Mouse (Mus musculus) heart, adult 2 months (tissue): ENCODE measurements at regions not wholly inside any gene's neighbourhood (a gene's known extent, or its start where the extent isn't known, plus 50 kb on each side); places are given as distances from the start of the nearest gene placed in this dataset.
"Not testable (repeated sequence)": the region's sequence is repeated elsewhere in the genome, so short reads cannot be mapped to it uniquely, and the experiment has no call there.

ENCODE experiments used
- DNase-seq, 2 experiments: peaks; one replicate each; pipeline ENCODE4 v3.0.0; 2021
- H3K27ac ChIP-seq: fragments of 200-600 bp; 2 replicates; pipeline ENCODE4 v1.8.1; 2022
- H3K27me3 ChIP-seq: fragments of 200-500 bp; 2 replicates; pipeline ENCODE4 v1.6.1; 2012; ENCODE audit warnings: mild to moderate bottlenecking, low read length, inconsistent platforms, mixed read lengths; ENCODE audit not compliant: control insufficient read depth, insufficient read depth
- H3K36me3 ChIP-seq: fragments of 200-500 bp; 2 replicates; pipeline ENCODE4 v1.6.1; 2012; ENCODE audit warnings: low read length, inconsistent platforms; ENCODE audit not compliant: control insufficient read depth, insufficient read depth
- H3K4me1 ChIP-seq: fragments of 200-500 bp; 2 replicates; pipeline ENCODE4 v1.6.1; 2011; ENCODE audit warnings: low read length; ENCODE audit not compliant: control insufficient read depth, insufficient read depth
- H3K4me3 ChIP-seq: fragments of 200-600 bp; 2 replicates; pipeline ENCODE4 v1.8.1; 2022
- H3K79me2 ChIP-seq: fragments of 200-500 bp; replicated peaks from 2 replicates; pipeline ENCODE4 v1.6.1; 2012; ENCODE audit warnings: mild to moderate bottlenecking, inconsistent platforms, low read length, moderate library complexity, mixed read lengths; ENCODE audit not compliant: control insufficient read depth, insufficient read depth
- H3K9ac ChIP-seq: fragments of 200-500 bp; 2 replicates; pipeline ENCODE4 v1.6.1; 2012; ENCODE audit warnings: low read depth, mild to moderate bottlenecking, control low read depth, inconsistent platforms, low read length, mixed read lengths
- CTCF ChIP-seq: fragments of 200-600 bp; IDR thresholded peaks from 2 replicates; pipeline ENCODE4 v1.8.1; 2022; ENCODE audit warnings: antibody characterized with exemption, mild to moderate bottlenecking, moderate library complexity
- EP300 ChIP-seq: fragments of 200-500 bp; IDR thresholded peaks from 2 replicates; pipeline ENCODE4 v1.6.1; 2011; ENCODE audit warnings: low read depth, low read length, control low read depth; ENCODE audit not compliant: insufficient read depth
- POLR2A ChIP-seq: fragments of 200-500 bp; IDR thresholded peaks from 2 replicates; pipeline ENCODE4 v1.6.1; 2011; ENCODE audit warnings: mild to moderate bottlenecking, low read depth, low read length, control low read depth; ENCODE audit not compliant: insufficient read depth
- WGBS: fragments of 180-500 bp; shearing (Covaris S2); methylation state at CpG from one replicate; pipeline ENCODE4 v1.1.7; 2018; 5-methylcytosine and 5-hydroxymethylcytosine counted together
- intact Hi-C: fragments of 180-260 bp; cut with DNase I; formaldehyde crosslinking; loops from one replicate; pipeline ENCODE4 v1.15.1; 2025

DNA sequence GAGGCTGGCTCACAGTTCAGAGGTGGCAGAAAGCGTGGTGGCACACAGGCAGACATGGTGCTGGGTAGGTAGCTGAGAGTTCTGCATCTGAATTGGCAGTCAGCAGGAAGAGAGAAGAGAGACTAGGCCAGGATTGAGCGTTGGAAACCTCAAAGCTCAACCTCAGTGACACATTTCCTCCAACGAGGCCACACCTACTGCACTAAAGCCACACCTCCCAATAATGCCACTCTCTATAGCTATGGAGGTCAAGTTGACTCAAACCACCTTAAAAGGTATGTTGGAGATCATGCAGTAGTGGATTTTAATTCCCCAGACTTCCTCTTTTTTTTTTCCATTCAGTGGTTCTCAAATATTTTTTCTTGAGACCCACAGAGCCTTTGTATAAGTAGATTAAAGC lies 57.1 kb downstream of the Ccdc54 start:
- H3K9ac ChIP-seq: no peak overlapping the region
- no peak for DNase-seq

GRCm38 (mm10) chr16:50529511-50530416 lies 61.2 kb downstream of the Ccdc54 start:
- 0 out of 2 replicates have a peak, but pooled peaks have one; percentile 34 for TF ChIP-seq POLR2A
- TF ChIP-seq EP300: 0 out of 2 replicates have a peak, but pooled peaks have one; percentile 33
- TF ChIP-seq CTCF: peak; percentile 98
- Histone ChIP-seq H3K79me2 (no peaks in the 10 kb centered on the region), H3K9ac (peak overlapping the region; percentile 74), H3K27ac (peak overlapping the region; percentile 91), H3K36me3 (no peaks in the 10 kb centered on the region), H3K4me3 (peak overlapping the region; percentile 90), H3K4me1 (no peaks in the 10 kb centered on the region), H3K27me3 (no peaks in the 10 kb centered on the region)
- peak; percentile 88 to 90 for DNase-seq
- intact Hi-C loops: loop anchor here (1.0 to 10.0 kb wide), 6 partner anchors 97 to 274 kb away; partner anchors contain the start of gene Bbx
- WGBS: under 1% methylated on average over 46 of the region's 46 CpGs

More for the DNA sequence above, 57.1 kb downstream of the Ccdc54 start:
- TF ChIP-seq EP300 (no peak), CTCF (no peak), POLR2A (no peak)
- H3K27me3 ChIP-seq: no peaks in the 10 kb centered on the region
- 70% methylated on average over 3 of the region's 3 CpGs for WGBS
- intact Hi-C loops: loop anchor here (10.0 kb wide), 1 partner anchor 141 kb away; no protein-coding TSS in a partner anchor
- no peak overlapping the region for H3K27ac ChIP-seq
- H3K79me2 ChIP-seq: no peaks in the 10 kb centered on the region
- H3K4me3 ChIP-seq: no peak overlapping the region
- H3K36me3 ChIP-seq: no peaks in the 10 kb centered on the region
- no peaks in the 10 kb centered on the region for H3K4me1 ChIP-seq

GRCm38 (mm10) chr16:50528677-50529510 lies 62.1 kb downstream of the Ccdc54 start:
- Histone ChIP-seq H3K4me3 (peak overlapping the region; percentile 90), H3K79me2 (no peaks in the 10 kb centered on the region), H3K27ac (peak overlapping the region; percentile 91), H3K4me1 (no peaks in the 10 kb centered on the region), H3K9ac (peak overlapping the region; percentile 74), H3K27me3 (no peaks in the 10 kb centered on the region), H3K36me3 (no peaks in the 10 kb centered on the region)
- TF ChIP-seq EP300 (no peak), POLR2A (peak; percentile 48; the same call in 1 of the 2 replicates), CTCF (no peak)
- intact Hi-C loops: loop anchor here (1.0 to 5.0 kb wide), 5 partner anchors 96 to 223 kb away; partner anchors contain the start of gene Bbx
- peak; percentile 87 to 90 for DNase-seq
- under 1% methylated on average over 81 of the region's 81 CpGs for WGBS

- no peaks in the 10 kb centered on the region for H3K79me2 ChIP-seq
- no peak for TF ChIP-seq POLR2A
- TF ChIP-seq CTCF: no peak
- TF ChIP-seq EP300: no peak
- H3K27me3 ChIP-seq: no peaks in the 10 kb centered on the region
- peak overlapping the region; percentile 90 for H3K4me3 ChIP-seq
- H3K36me3 ChIP-seq: no peaks in the 10 kb centered on the region
- DNase-seq: no peak
- no peaks in the 10 kb centered on the region for H3K4me1 ChIP-seq
- intact Hi-C loops: loop anchor here (1.0 to 5.0 kb wide), 4 partner anchors 96 to 224 kb away; partner anchors contain the start of gene Bbx
- WGBS: under 1% methylated on average over 9 of the region's 9 CpGs
- peak overlapping the region; percentile 91 for H3K27ac ChIP-seq
- peak overlapping the region; percentile 74 for H3K9ac ChIP-seq
Measured at GRCm38 (mm10) chr16:50528355-50528676, 62.6 kb downstream of the Ccdc54 start.

DNA sequence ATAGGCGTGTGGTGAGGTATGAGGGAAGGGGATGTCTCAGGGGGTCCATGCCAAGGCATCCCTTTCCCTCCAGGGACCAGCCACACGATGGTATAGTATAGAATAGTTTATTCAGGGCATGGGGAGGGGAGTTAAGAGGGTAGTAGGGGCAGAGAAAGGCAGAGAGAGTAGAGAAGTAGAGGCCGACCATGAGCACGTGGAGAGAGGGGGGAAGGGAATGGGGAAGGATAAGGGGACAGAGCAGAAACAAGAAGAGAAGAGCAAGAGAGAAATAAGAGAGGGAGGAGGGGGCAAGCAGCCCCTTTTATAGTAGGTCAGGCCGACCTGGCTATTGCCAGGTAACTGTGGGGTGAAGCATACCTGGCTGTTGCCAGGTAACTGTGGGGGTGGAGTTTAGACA lies 64.0 kb downstream of the Ccdc54 start:
- H3K4me3 ChIP-seq, H3K79me2 ChIP-seq, H3K27ac ChIP-seq, H3K9ac ChIP-seq, DNase-seq, H3K27me3 ChIP-seq, H3K4me1 ChIP-seq, H3K36me3 ChIP-seq: not testable (repeated sequence)
- 81% methylated on average over 5 of the region's 5 CpGs for WGBS
- intact Hi-C loops: loop anchor here (5.0 kb wide), 1 partner anchor 225 kb away; no protein-coding TSS in a partner anchor
